Mouse (Mus musculus): Measurements from ENCODE around the gene Mdc1. TPM values are rescaled to one million over a fixed set of nuclear protein-coding genes. Genes with fewer than 3 reads are reported as not detected.
A peak's percentile ranks its signal among the peaks of the same experiment; 100 is the strongest.

The Mdc1 gene
- polyA plus RNA-seq, 1 experiment: 12.1 TPM

- no peak for TF ChIP-seq CTCF (IDR thresholded peaks at IDR 0.05; ENCODE audit: borderline replicate concordance, insufficient read depth, low read depth, low read length)
- TF ChIP-seq POLR2A (IDR thresholded peaks at IDR 0.05; ENCODE audit: borderline replicate concordance, insufficient read depth, low read length): no peak
- Histone ChIP-seq H3K27ac (ENCODE audit: insufficient read depth, low read length) (no peak overlapping the region), H3K4me1 (ENCODE audit: control insufficient read depth, insufficient read depth, low read length) (no peaks in the 10 kb centered on the region), H3K27me3 (ENCODE audit: control insufficient read depth, insufficient read depth, low read length) (no peaks in the 10 kb centered on the region), H3K4me3 (replicated peaks; ENCODE audit: insufficient read depth, low read depth, low read length) (no peak overlapping the region)
- 38% methylated on average over 9 of the region's 9 CpGs for WGBS
- DNase-seq: peak in 1 of 2 experiments; percentile 28
Measured at GRCm38 (mm10) chr17:35808073-35808472, 33.2 kb upstream of the Mdc1 start.

GRCm38 (mm10) chr17:35809395-35809794 is 31.9 kb upstream of the Mdc1 start:
- no peak overlapping the region for H3K4me3 ChIP-seq (replicated peaks; ENCODE audit: insufficient read depth, low read depth, low read length)
- 0 out of 2 replicates have a peak, but pooled peaks cover 3% of the 10 kb centered on the region for H3K4me1 ChIP-seq (ENCODE audit: control insufficient read depth, insufficient read depth, low read length)
- WGBS: 90% methylated on average over 11 of the region's 11 CpGs
- TF ChIP-seq CTCF (IDR thresholded peaks at IDR 0.05; ENCODE audit: borderline replicate concordance, insufficient read depth, low read depth, low read length) (no peak), POLR2A (IDR thresholded peaks at IDR 0.05; ENCODE audit: borderline replicate concordance, insufficient read depth, low read length) (no peak)
- H3K27ac ChIP-seq (ENCODE audit: insufficient read depth, low read length): no peak overlapping the region
- DNase-seq: no peak
- no peaks in the 10 kb centered on the region for H3K27me3 ChIP-seq (ENCODE audit: control insufficient read depth, insufficient read depth, low read length)

GRCm38 (mm10) chr17:35810900-35811648 is 30.2 kb upstream of the Mdc1 start:
- Histone ChIP-seq H3K4me3 (replicated peaks; ENCODE audit: insufficient read depth, low read depth, low read length) (no peak overlapping the region), H3K4me1 (ENCODE audit: control insufficient read depth, insufficient read depth, low read length) (0 out of 2 replicates have a peak, but pooled peaks cover 3% of the 10 kb centered on the region), H3K27ac (ENCODE audit: insufficient read depth, low read length) (no peak overlapping the region), H3K27me3 (ENCODE audit: control insufficient read depth, insufficient read depth, low read length) (no peaks in the 10 kb centered on the region)
- TF ChIP-seq CTCF (IDR thresholded peaks at IDR 0.05; ENCODE audit: borderline replicate concordance, insufficient read depth, low read depth, low read length) (no peak), POLR2A (IDR thresholded peaks at IDR 0.05; ENCODE audit: borderline replicate concordance, insufficient read depth, low read length) (no peak)
- WGBS: 63% methylated on average over 5 of the region's 5 CpGs
- no peak for DNase-seq

- no peak for TF ChIP-seq CTCF (IDR thresholded peaks at IDR 0.05; ENCODE audit: borderline replicate concordance, insufficient read depth, low read depth, low read length)
- TF ChIP-seq POLR2A (IDR thresholded peaks at IDR 0.05; ENCODE audit: borderline replicate concordance, insufficient read depth, low read length): no peak
- Histone ChIP-seq H3K27me3 (ENCODE audit: control insufficient read depth, insufficient read depth, low read length) (no peaks in the 10 kb centered on the region), H3K27ac (ENCODE audit: insufficient read depth, low read length) (no peak overlapping the region), H3K4me3 (replicated peaks; ENCODE audit: insufficient read depth, low read depth, low read length) (no peak overlapping the region), H3K4me1 (ENCODE audit: control insufficient read depth, insufficient read depth, low read length) (0 out of 2 replicates have a peak, but pooled peaks cover 3% of the 10 kb centered on the region)
- DNase-seq: no peak
- WGBS: 85% methylated on average over 5 of the region's 5 CpGs
Measured at GRCm38 (mm10) chr17:35812307-35812706, 29.0 kb upstream of the Mdc1 start.

GRCm38 (mm10) chr17:35812736-35813135 is 28.6 kb upstream of the Mdc1 start:
- no peak for DNase-seq
- H3K27ac ChIP-seq (ENCODE audit: insufficient read depth, low read length): no peak overlapping the region
- no peak overlapping the region for H3K4me3 ChIP-seq (replicated peaks; ENCODE audit: insufficient read depth, low read depth, low read length)
- H3K4me1 ChIP-seq (ENCODE audit: control insufficient read depth, insufficient read depth, low read length): 0 out of 2 replicates have a peak, but pooled peaks cover 3% of the 10 kb centered on the region
- 65% methylated on average over 6 of the region's 6 CpGs for WGBS
- H3K27me3 ChIP-seq (ENCODE audit: control insufficient read depth, insufficient read depth, low read length): no peaks in the 10 kb centered on the region
- TF ChIP-seq POLR2A (IDR thresholded peaks at IDR 0.05; ENCODE audit: borderline replicate concordance, insufficient read depth, low read length): no peak
- no peak for TF ChIP-seq CTCF (IDR thresholded peaks at IDR 0.05; ENCODE audit: borderline replicate concordance, insufficient read depth, low read depth, low read length)

GRCm38 (mm10) chr17:35813245-35813647 is 28.1 kb upstream of the Mdc1 start:
- Histone ChIP-seq H3K4me1 (ENCODE audit: control insufficient read depth, insufficient read depth, low read length) (0 out of 2 replicates have a peak, but pooled peaks cover 3% of the 10 kb centered on the region), H3K27me3 (ENCODE audit: control insufficient read depth, insufficient read depth, low read length) (no peaks in the 10 kb centered on the region), H3K4me3 (replicated peaks; ENCODE audit: insufficient read depth, low read depth, low read length) (no peak overlapping the region), H3K27ac (ENCODE audit: insufficient read depth, low read length) (no peak overlapping the region; the same call in 1 of the 2 replicates)
- DNase-seq: peak; percentile 41 to 52
- WGBS: 24% methylated on average over 7 of the region's 7 CpGs
- TF ChIP-seq CTCF (IDR thresholded peaks at IDR 0.05; ENCODE audit: borderline replicate concordance, insufficient read depth, low read depth, low read length): no peak
- TF ChIP-seq POLR2A (IDR thresholded peaks at IDR 0.05; ENCODE audit: borderline replicate concordance, insufficient read depth, low read length): no peak

GRCm38 (mm10) chr17:35813653-35814052 is 27.7 kb upstream of the Mdc1 start:
- 81% methylated on average over 7 of the region's 7 CpGs for WGBS
- no peaks in the 10 kb centered on the region for H3K27me3 ChIP-seq (ENCODE audit: control insufficient read depth, insufficient read depth, low read length)
- H3K4me3 ChIP-seq (replicated peaks; ENCODE audit: insufficient read depth, low read depth, low read length): no peak overlapping the region
- DNase-seq: no peak
- TF ChIP-seq CTCF (IDR thresholded peaks at IDR 0.05; ENCODE audit: borderline replicate concordance, insufficient read depth, low read depth, low read length) (no peak), POLR2A (IDR thresholded peaks at IDR 0.05; ENCODE audit: borderline replicate concordance, insufficient read depth, low read length) (no peak)
- H3K4me1 ChIP-seq (ENCODE audit: control insufficient read depth, insufficient read depth, low read length): 0 out of 2 replicates have a peak, but pooled peaks cover 3% of the 10 kb centered on the region
- no peak overlapping the region for H3K27ac ChIP-seq (ENCODE audit: insufficient read depth, low read length)

GRCm38 (mm10) chr17:35814678-35815077 is 26.6 kb upstream of the Mdc1 start:
- Histone ChIP-seq H3K4me1 (ENCODE audit: control insufficient read depth, insufficient read depth, low read length) (0 out of 2 replicates have a peak, but pooled peaks cover 3% of the 10 kb centered on the region), H3K27me3 (ENCODE audit: control insufficient read depth, insufficient read depth, low read length) (no peaks in the 10 kb centered on the region), H3K27ac (ENCODE audit: insufficient read depth, low read length) (no peak overlapping the region), H3K4me3 (replicated peaks; ENCODE audit: insufficient read depth, low read depth, low read length) (no peak overlapping the region)
- no peak for TF ChIP-seq CTCF (IDR thresholded peaks at IDR 0.05; ENCODE audit: borderline replicate concordance, insufficient read depth, low read depth, low read length)
- 71% methylated on average over 6 of the region's 6 CpGs for WGBS
- no peak for DNase-seq

All from cerebellum, adult 2 months (tissue).